Mouse (Mus musculus): ENCODE data around the gene Elmod1.

DNA sequence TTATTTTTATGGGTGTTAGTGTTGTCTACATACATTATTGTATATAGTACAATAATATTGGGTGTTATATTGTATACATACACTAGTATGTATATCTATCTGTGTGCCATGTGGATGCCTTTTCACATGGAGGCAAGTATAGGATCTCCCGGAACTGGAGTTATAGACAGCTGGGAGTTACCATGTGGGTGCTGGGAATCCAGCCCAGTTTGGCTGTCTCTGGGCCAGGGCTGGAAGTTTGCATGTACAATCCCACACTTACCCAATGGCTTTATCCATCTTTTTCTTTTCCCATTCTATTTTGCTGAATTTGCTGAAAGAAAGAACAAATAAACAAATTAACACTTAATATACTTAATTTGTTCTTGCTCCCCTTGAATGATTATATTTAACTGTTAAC is 54.0 kb downstream of the Elmod1 start:
- no peak for TF ChIP-seq POLR2A (IDR thresholded peaks at IDR 0.05; ENCODE audit: insufficient read depth, low read depth, low read length)
- TF ChIP-seq CTCF (IDR thresholded peaks at IDR 0.05; ENCODE audit: insufficient read depth, low read depth, low read length): no peak
